Mouse (Mus musculus) megakaryocyte progenitor cell, adult 5-6 weeks (primary cell): ENCODE results near the gene Tpra1. TPM values are rescaled to one million over a fixed set of nuclear protein-coding genes. Genes with fewer than 3 reads are reported as not detected.

ENCODE experiments used
- ATAC-seq: replicated peaks from 2 replicates; pipeline ENCODE4 v1.8.0; 2016; ENCODE audit warnings: mild to moderate bottlenecking, moderate TSS enrichment, inconsistent platforms; ENCODE audit not compliant: poor library complexity
- total RNA-seq, 2 experiments: library from RNA; stranded (forward) in 1 of 2; stranded (reverse) in 1 of 2; fragments of 157-497, 149-512 nt in 1 of 2; fragments of 200-1000 nt in 1 of 2; gene quantifications; 2 replicates each; pipeline versions ENCODE4 v1.2.3 to v1.2.4; 2015 to 2017

Tpra1 gene
- total RNA-seq, 2 experiments from 2014 or later, result 24.3 to 28.4 TPM

- no peak for ATAC-seq
These were observed 23.7 kb downstream of the Tpra1 start for GRCm38 (mm10) chr6:88925640-88926205.

GRCm38 (mm10) chr6:88926870-88927269 lies 24.8 kb downstream of the Tpra1 start:
- peak; percentile 82 for ATAC-seq

GRCm38 (mm10) chr6:88927595-88927994 lies 25.5 kb downstream of the Tpra1 start:
- peak; percentile 85 for ATAC-seq

GRCm38 (mm10) chr6:88928026-88928425 lies 26.0 kb downstream of the Tpra1 start:
- ATAC-seq, result no peak

GRCm38 (mm10) chr6:88928576-88928975 lies 26.5 kb downstream of the Tpra1 start:
- no peak for ATAC-seq

GRCm38 (mm10) chr6:88929451-88929850 lies 27.4 kb downstream of the Tpra1 start:
- no peak for ATAC-seq

- ATAC-seq, result no peak
These were observed 28.0 kb downstream of the Tpra1 start for GRCm38 (mm10) chr6:88930049-88930448.

GRCm38 (mm10) chr6:88931449-88931848 lies 29.4 kb downstream of the Tpra1 start:
- ATAC-seq, result no peak

GRCm38 (mm10) chr6:88934132-88934531 lies 32.1 kb downstream of the Tpra1 start:
- ATAC-seq, result no peak

GRCm38 (mm10) chr6:88934816-88935215 lies 32.8 kb downstream of the Tpra1 start:
- no peak for ATAC-seq

- ATAC-seq, result peak; percentile 57
These were observed 33.8 kb downstream of the Tpra1 start for GRCm38 (mm10) chr6:88935735-88936276.

- ATAC-seq, result no peak
These were observed 34.5 kb downstream of the Tpra1 start for GRCm38 (mm10) chr6:88936342-88937213.

- ATAC-seq, result no peak
These were observed 35.1 kb downstream of the Tpra1 start for GRCm38 (mm10) chr6:88937214-88937549.

GRCm38 (mm10) chr6:88937971-88938663 lies 36.1 kb downstream of the Tpra1 start:
- no peak for ATAC-seq

GRCm38 (mm10) chr6:88938664-88939055 lies 36.6 kb downstream of the Tpra1 start:
- ATAC-seq, result no peak

GRCm38 (mm10) chr6:88939281-88940089 lies 37.4 kb downstream of the Tpra1 start:
- ATAC-seq, result peak; percentile 28; the same call in 1 of the 2 replicates

GRCm38 (mm10) chr6:88940090-88940916 lies 38.3 kb downstream of the Tpra1 start:
- ATAC-seq, result no peak

GRCm38 (mm10) chr6:88941628-88942027 lies 39.6 kb downstream of the Tpra1 start:
- no peak for ATAC-seq

- ATAC-seq, result no peak
These were observed 40.5 kb downstream of the Tpra1 start for GRCm38 (mm10) chr6:88942595-88942994.

- no peak for ATAC-seq
These were observed 41.6 kb downstream of the Tpra1 start for GRCm38 (mm10) chr6:88943666-88944065.
